27 mouse cellular contexts compared by ENCODE assay signal in the genomic region with DNA sequence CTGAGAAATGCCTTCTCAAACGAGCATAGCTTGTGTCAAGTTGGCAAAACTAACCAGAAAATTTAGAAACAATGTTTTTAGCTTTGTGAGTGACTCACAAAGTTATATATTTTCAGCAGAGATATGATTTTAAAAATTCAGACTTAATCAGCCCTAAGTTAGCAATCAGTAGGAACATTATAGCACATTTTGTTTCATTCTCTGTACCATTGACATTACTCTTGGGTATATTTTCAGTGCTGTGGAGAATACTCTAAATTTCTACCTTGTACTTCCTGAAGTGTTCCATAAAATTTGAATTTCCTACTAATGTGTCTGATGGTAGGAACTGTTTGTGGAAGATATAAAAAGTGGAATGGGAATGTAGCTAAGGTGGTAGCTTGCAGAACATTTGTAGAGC.
"Had no signal": no experiment of that assay in that cellular context is flagged by ENCODE, and none has a peak within 500 bp of the region (broad histone marks: within the 10 kb centered on the region; RNA-seq: fewer than 3 reads in every experiment).

No protein-coding gene starts in this region.

- H3K4me3 ChIP-seq: gastrocnemius, adult 2 months; heart, adult 2 months; heart, embryonic 13.5 days; heart, embryonic 15.5 days; hindbrain, embryonic 15.5 days; kidney, embryonic 15.5 days; limb, embryonic 13.5 days; limb, embryonic 15.5 days; liver, embryonic 12.5 days had no signal

- H3K4me1 ChIP-seq: heart, embryonic 13.5 days; heart, embryonic 15.5 days; hindbrain, embryonic 15.5 days; kidney, embryonic 15.5 days; limb, embryonic 13.5 days; limb, embryonic 15.5 days; liver, embryonic 12.5 days had no signal

- H3K27ac ChIP-seq: gastrocnemius, adult 2 months; heart, adult 2 months; heart, embryonic 13.5 days; heart, embryonic 15.5 days; hindbrain, embryonic 15.5 days; hindbrain, postnatal 0 days; kidney, embryonic 15.5 days; kidney, postnatal 0 days; limb, embryonic 13.5 days; limb, embryonic 15.5 days; liver, embryonic 12.5 days; liver, embryonic 14.5 days had no signal

- DNase-seq: gastrocnemius, adult 2 months; gastrocnemius, postnatal 14 days; gastrocnemius, postnatal 36 days; heart, adult 11 months; heart, adult 2 months; heart, postnatal 14 days; heart, postnatal 36 days; kidney, adult 11 months; kidney, adult 2 months; kidney, adult 9 months; kidney, postnatal 14 days; kidney, postnatal 36 days; layer of hippocampus, adult 9-11 months; layer of hippocampus, postnatal 36 days; left cerebral cortex, postnatal 4 days had no signal

- H3K36me3 ChIP-seq: heart, embryonic 13.5 days; heart, embryonic 15.5 days; hindbrain, embryonic 15.5 days; kidney, embryonic 15.5 days; limb, embryonic 13.5 days; limb, embryonic 15.5 days; liver, embryonic 12.5 days had no signal

- H3K4me2 ChIP-seq: heart, embryonic 11.5 days; heart, embryonic 13.5 days; heart, embryonic 15.5 days; hindbrain, embryonic 15.5 days; kidney, embryonic 15.5 days; limb, embryonic 13.5 days; limb, embryonic 15.5 days; liver, embryonic 12.5 days had no signal

- H3K27me3 ChIP-seq: heart, embryonic 13.5 days; heart, embryonic 15.5 days; hindbrain, embryonic 15.5 days; kidney, embryonic 15.5 days; limb, embryonic 13.5 days; limb, embryonic 15.5 days; liver, embryonic 12.5 days had no signal

- H3K9me3 ChIP-seq: heart, embryonic 13.5 days; heart, embryonic 15.5 days; hindbrain, embryonic 15.5 days; kidney, embryonic 15.5 days; limb, embryonic 13.5 days; limb, embryonic 15.5 days; liver, embryonic 12.5 days had no signal

- H3K9ac ChIP-seq: heart, embryonic 13.5 days; heart, embryonic 15.5 days; hindbrain, embryonic 15.5 days; kidney, embryonic 15.5 days; limb, embryonic 13.5 days; limb, embryonic 15.5 days; liver, embryonic 12.5 days; liver, embryonic 14.5 days had no signal

- ATAC-seq: hindbrain, postnatal 0 days; intestine, embryonic 16.5 days; liver, embryonic 12.5 days had no signal
